Mouse (Mus musculus) forebrain, embryonic 11.5 days (tissue): ENCODE results near the gene Megf8. TPM values are rescaled to one million over a fixed set of nuclear protein-coding genes. Genes with fewer than 3 reads are reported as not detected.

Experiments
- polyA plus RNA-seq: library from polyadenylated mRNA; unstranded; fragments of >200 nt; fragmentation: Nextera tagmentation; extraction: Ambion mirVana; gene quantifications from 2 replicates; pipeline ENCODE4 v1.2.1, GENCODE M21; 2014

Gene Megf8
- polyA plus RNA-seq, 1 experiment from 2014 or later = 14.6 TPM

Other genes with a start within 250 kb of the Megf8 start
- gene Grik5, start 244.8 kb upstream of the Megf8 start, polyA plus RNA-seq = 13.6 and 14.0 TPM in 2 replicates
- 34.3 and 38.3 TPM in 2 replicates for gene Zfp574, start 244.6 kb upstream of the Megf8 start, polyA plus RNA-seq
- gene Pou2f2, start 137.4 kb upstream of the Megf8 start, polyA plus RNA-seq = 16.8 and 19.9 TPM in 2 replicates
- 11.2 TPM in 2 replicates for gene Dedd2, start 96.5 kb upstream of the Megf8 start, polyA plus RNA-seq
- 3.5 and 3.8 TPM in 2 replicates for gene Zfp526, start 95.7 kb upstream of the Megf8 start, polyA plus RNA-seq
- gene Gsk3a, start 79.3 kb upstream of the Megf8 start, polyA plus RNA-seq = 14.0 and 16.6 TPM in 2 replicates
- 14.6 and 17.5 TPM in 2 replicates for gene Erf, start 66.4 kb upstream of the Megf8 start, polyA plus RNA-seq
- gene Cic, start 49.5 kb upstream of the Megf8 start, polyA plus RNA-seq = 40.3 and 44.2 TPM in 2 replicates
- gene Pafah1b3, start 19.2 kb upstream of the Megf8 start, polyA plus RNA-seq = 298 and 321 TPM in 2 replicates
- 1.1 and 1.7 TPM in 2 replicates for gene Prr19, start 15.8 kb upstream of the Megf8 start, polyA plus RNA-seq
- 6.7 and 7.7 TPM in 2 replicates for gene Tmem145, start 11.1 kb upstream of the Megf8 start, polyA plus RNA-seq
- gene Cnfn, start 52.6 kb downstream of the Megf8 start, polyA plus RNA-seq = 0.28 TPM in 1 of 2 replicates, not detected in the other
- 3.0 and 3.8 TPM in 2 replicates for gene Lipe, start 81.5 kb downstream of the Megf8 start, polyA plus RNA-seq
- 0.69 TPM in 1 of 2 replicates, not detected in the other for gene Cxcl17, start 95.7 kb downstream of the Megf8 start, polyA plus RNA-seq
- 0.51 and 0.81 TPM in 2 replicates for gene Ceacam1, start 160.4 kb downstream of the Megf8 start, polyA plus RNA-seq
- 0.13 TPM in 1 of 2 replicates, not detected in the other for gene Ceacam2, start 222.7 kb downstream of the Megf8 start, polyA plus RNA-seq